Mouse (Mus musculus) neutrophil, adult 5-6 weeks (primary cell): ENCODE results near the gene Cxcr4. TPM values are rescaled to one million over a fixed set of nuclear protein-coding genes. Genes with fewer than 3 reads are reported as not detected.
"Not testable (repeated sequence)": the region's sequence is repeated elsewhere in the genome, so short reads cannot be mapped to it uniquely, and the experiment has no call there.

Experiments used
- ATAC-seq: fragments of 151-379, 151-347 bp; 2 replicates; pipeline ENCODE4 v1.8.0; 2017; ENCODE audit warnings: mild to moderate bottlenecking, moderate TSS enrichment; ENCODE audit not compliant: insufficient number of reproducible peaks, poor library complexity, low FRiP score, severe bottlenecking; ENCODE audit errors: extremely low read depth
- total RNA-seq: library from RNA; stranded (forward); fragments of 200-1000 nt; gene quantifications from 2 replicates; pipeline ENCODE4 v1.2.3, GENCODE M21; 2017

Cxcr4 gene
- total RNA-seq, 1 experiment from 2014 or later: 1,038 TPM

DNA sequence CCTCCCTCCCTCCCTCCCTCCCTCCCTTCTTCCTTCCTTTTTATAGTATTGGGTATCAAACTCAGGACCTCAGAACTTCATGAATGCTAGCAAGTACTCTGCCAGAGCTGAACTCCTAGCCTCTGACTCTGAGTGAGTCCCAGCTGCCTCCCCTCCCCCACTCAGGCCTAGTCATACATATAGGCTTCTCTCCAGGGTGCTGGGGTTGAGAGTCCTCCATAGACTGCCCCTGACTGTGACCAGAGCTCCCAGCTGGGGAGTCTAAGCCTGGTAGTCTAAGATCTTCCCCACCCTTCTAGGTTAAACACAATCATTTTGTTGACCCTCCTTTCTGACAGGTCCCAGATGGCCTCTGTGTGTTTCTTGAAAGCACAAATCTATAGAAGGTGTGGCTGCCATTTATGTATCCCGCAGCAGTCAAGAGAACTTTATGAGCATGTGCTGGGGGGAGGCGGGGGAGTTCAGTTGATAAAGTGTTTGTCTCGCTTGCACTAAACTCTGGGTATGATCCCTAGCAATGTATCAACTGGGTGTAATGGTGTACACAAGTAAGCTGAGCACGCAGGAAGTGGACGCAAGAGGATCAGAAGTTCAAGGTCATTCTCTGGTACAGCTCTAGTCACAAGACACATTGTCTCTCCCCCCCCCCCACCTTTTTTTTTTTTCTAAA is 10.1 kb upstream of the Cxcr4 start:
- no peak for ATAC-seq

GRCm38 (mm10) chr1:128601307-128601706 is 9.2 kb upstream of the Cxcr4 start:
- peak; percentile 44; the same call in 1 of the 2 replicates for ATAC-seq

DNA sequence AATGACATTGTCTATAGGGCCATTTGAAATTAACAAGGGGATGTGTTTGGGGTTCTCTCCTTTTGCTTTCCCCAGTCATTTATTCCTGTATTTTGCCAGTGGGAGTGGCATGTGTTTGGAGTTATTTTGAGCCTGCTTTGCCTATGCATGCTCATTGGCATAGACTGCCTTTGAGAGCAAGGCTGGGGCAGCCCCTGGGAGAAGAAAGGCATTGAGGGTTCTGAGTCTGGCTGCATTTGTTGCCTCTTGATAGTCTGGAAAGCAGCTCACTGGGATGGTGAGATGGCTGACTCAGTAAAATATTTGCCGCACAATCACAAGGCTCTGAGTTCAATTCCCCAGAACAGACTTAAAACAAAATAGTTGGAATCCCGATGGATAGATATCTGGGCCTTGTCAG is 8.5 kb upstream of the Cxcr4 start:
- ATAC-seq: no peak

DNA sequence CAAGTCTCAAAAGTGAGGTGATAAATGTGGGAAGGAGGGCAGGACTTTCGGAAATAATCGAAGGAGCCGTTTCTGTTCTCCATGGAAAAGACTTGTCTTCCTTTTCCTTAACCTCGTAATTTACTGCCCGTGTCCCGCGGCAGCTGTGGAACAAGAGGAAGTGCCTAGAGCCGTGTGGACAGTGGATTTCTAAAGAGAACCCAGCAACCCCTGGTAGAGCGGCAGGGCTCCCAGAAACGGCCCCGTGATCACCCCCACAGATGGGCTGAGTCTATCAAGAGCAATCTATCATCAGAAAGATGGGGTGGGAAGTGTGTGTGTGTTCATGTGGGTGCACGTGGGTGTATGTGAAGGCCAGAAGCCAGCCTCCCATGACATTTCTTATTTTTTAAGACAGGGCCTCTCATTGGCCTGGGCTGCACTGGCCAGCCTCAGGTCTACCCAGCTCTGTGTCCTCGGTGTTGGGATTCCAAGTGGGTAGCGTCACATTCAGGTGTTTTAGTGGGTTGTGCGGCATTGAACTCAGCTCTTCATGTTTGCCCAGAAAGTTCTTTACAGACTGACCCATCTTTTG is 5.2 kb upstream of the Cxcr4 start:
- no peak for ATAC-seq

DNA sequence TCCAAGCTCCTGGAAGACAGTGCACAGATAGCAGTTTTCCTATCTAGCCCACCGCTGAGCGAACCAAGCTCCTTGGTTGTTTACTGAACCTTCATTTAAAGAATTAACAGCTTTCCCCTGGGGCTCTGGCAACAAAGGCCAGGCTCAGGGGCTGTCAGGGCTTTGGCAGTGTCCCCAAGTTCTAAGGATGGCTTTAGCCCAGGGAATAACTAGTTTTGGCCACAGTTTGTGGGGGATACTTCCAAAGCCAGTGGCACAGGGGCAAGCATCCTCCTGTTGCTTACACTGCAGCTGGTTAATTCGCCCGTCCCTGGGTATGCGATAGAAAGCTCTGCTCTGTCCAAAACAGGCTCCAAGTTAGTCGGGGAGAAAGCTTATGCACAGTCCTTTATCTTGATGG is 3.4 kb upstream of the Cxcr4 start:
- no peak for ATAC-seq

GRCm38 (mm10) chr1:128595105-128595420 is 3.0 kb upstream of the Cxcr4 start:
- no peak for ATAC-seq

DNA sequence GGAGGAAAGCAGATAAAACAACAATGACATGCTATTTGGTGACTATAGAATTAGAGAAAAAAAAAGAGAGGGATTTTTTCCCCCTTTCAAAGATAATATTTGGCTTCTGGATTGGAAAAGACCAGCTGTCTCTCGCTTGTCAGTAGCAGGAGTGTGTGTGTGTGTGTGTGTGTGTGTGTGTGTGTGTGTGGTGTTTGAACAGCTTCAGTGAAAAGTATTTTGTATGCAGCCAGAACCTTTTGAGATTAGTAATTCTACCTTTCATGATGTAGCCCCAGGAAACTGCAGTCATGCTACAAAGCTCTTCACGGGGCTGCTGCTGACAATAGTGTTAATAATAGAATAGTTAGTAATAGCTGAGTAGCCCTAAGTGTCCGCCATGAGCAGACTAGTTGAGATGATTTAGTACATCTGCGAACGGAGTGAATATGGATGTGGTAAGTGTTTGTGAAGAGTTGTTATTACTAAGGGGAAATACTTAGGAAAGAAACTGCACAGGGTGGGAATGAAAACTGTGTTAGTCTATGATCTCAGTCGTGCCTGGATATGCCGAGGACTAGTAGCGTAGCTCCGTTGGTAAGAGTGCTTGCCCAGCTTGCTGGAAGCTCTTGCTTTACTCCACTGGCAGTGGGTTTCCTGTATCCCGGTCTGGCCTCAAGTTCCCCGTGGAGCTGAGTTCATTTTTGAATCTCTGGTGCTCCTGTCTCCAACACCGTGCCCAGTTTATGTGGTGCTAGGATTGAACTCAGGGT is 2.4 kb upstream of the Cxcr4 start:
- ATAC-seq: no peak

DNA sequence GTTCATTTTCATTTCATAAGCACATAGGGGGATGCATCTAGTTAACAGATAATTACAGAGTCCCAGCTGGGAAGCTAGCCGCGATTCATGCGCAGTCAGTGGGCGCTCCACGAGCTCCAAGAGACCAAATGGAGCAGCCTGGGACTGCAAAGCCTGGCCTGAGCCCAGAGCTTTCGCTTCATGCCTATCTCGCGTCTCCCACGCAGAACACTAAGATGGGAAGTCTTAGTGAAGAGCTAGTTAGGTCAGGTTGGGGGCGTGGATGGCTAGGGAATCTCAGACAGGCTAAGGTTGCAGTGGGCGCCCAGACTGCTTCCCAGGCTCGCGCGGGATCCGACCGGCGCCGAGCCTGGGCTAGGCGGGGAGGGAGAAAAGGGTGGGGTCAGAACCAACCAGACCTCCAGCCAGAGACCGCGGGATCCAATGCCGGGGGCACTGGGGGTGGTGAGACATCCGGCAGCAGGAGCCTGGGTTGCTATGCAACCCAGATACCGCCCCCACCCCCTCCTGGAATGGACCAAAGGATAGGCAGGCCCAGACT is 938 bp upstream of the Cxcr4 start:
- no peak for ATAC-seq

DNA sequence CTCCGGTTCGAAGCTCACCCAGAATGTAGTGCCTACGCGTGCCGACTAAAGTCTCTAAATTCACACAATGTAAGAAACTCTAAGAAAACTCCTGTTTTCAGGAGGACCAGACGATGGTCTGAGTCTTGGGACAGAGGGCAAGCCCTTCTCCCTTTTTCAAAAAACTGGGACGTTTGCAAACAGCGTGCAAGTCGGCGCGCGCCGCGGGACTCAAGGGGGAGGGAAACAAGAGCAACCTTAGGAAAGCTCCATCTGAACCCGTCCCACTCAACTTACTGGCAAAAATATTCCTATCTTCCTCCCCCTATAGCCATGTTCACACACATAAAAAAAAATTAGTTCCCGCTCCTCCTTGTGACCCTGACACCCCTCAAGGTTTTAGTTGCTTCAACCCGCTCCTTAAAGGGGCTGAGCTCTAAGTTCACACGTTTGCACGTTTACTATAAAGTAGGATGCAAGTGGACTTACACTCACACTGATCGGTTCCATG is 327 bp downstream of the Cxcr4 start:
- ATAC-seq: no peak

DNA sequence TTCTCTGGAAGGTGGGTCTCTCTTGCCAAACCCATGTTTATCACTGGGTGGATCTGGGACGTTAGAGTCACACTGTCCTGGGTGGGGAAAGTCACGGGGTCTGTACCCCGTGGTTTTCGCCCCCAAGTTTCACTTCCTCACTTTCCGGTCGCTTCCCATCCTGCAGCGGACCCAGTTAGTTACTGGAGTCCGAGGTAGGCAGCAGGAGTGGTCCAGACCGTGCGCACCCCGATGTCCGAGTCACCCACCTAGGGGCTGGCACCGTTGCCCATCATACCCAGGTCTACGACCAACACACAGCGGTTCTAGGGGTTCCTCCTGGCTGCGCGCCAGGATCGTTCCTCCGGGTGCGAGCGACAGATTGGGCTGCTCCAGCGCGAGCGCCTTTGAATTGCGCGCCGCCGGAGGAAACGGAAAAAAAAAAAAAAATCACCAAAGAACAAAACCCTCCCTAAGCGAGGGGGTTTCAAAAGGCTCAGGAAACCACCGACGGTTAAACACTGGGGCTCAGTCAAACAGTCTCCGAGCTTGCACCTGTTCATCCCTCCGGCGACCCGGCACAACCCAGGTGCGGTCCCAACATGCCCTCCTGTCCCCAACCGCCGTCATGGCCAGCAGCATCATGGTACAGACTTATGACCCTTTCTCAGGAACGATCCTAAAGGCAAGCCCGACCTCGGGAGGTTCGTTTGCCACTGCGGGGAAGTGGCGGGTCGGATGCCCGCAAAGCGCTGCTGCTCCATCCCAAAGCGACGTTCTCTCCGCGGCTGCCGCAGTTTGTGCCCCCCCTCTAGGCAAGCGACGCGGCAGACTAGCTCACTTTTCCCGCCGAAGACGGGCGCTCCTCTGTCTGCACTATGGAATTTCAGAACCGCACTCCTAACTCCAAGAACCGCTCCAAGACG is 1.0 kb downstream of the Cxcr4 start:
- ATAC-seq: peak; percentile 28

DNA sequence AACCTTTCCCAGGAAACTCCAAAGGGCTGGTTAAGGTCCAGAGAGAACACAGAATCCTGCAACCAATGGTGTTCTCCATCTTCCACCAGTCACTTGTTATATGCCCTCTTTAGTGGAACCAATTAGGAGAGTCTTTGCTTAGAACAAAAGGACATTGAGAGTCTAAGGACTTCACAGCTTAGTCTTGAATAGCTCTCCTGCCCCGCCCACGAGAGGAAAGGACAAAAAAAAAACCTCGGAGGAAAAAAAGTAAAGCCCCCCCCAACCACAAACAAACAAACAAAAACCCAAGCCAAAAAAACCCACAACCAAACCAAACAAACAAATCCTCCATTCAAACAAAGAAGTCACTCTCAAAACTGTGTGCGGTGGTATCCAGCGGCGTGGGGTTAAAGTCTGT is 2.1 kb downstream of the Cxcr4 start:
- no peak for ATAC-seq

DNA sequence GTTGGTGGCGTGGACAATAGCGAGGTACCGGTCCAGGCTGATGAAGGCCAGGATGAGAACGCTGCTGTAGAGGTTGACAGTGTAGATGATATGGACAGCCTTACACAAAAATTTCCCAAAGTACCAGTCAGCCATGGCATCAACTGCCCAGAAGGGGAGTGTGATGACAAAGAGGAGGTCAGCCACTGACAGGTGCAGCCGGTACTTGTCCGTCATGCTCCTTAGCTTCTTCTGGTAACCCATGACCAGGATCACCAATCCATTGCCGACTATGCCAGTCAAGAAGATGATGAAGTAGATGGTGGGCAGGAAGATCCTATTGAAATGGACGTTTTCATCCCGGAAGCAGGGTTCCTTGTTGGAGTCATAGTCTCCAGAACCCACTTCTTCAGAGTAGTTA is 2.6 kb downstream of the Cxcr4 start:
- ATAC-seq: no peak

- no peak for ATAC-seq
Observed at GRCm38 (mm10) chr1:128588337-128588736, 3.8 kb downstream of the Cxcr4 start.

GRCm38 (mm10) chr1:128586928-128587780 is 4.9 kb downstream of the Cxcr4 start:
- no peak for ATAC-seq

DNA sequence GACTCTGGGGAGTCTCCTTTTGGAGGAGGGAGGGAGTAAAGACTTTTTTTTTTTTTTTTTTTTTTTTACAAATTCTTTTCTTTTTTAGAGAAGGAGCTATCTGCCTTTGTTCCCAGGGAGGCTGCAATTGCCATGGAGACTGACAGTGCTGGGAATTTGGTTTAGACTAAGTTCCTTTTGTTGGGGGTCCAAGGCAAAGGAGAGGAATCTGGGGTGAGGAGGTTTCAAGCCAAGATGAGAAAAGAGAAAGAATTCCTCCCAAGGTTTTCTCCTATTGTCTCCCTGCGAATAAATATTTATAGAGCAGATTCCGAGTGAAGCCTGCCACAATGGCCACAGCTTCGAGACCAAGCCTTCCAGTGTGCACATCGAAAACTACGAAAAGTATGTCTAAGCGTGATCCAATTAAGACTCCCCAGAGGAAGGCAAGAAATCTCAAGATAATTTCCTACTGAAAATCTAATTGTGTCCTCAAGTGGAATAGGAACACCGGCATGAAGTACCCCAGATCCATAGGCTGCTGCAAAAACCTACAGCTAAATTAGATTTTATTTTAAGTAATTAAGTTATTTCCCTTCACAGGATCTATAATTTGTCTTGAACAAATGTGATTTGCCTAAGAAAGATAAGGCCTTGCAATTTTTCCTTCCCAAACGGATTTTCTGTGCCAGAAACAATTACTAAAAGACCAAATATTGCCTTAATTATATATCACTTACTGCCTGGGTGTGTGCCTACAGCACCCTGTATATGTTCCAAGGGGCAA is 5.7 kb downstream of the Cxcr4 start:
- no peak for ATAC-seq

GRCm38 (mm10) chr1:128585396-128586161 is 6.5 kb downstream of the Cxcr4 start:
- no peak for ATAC-seq

- not testable (repeated sequence) for ATAC-seq
Observed at GRCm38 (mm10) chr1:128584716-128585115, 7.4 kb downstream of the Cxcr4 start.
